Mouse (Mus musculus) testis, adult 2 months (tissue): ENCODE data around the gene S100a11. TPM values are rescaled to one million over a fixed set of nuclear protein-coding genes. Genes with fewer than 3 reads are reported as not detected.

Source experiments
- H3K27ac ChIP-seq: fragments of 200-500 bp; 2 replicates; pipeline ENCODE4 v1.5.1; 2012; ENCODE audit warnings: low read depth, low read length; ENCODE audit not compliant: control insufficient read depth, insufficient read depth
- H3K27me3 ChIP-seq: fragments of 200-500 bp; 2 replicates; pipeline ENCODE4 v1.6.1; 2012; ENCODE audit warnings: mild to moderate bottlenecking, low read length, moderate library complexity; ENCODE audit not compliant: control insufficient read depth, insufficient read depth
- H3K36me3 ChIP-seq: fragments of 200-500 bp; 2 replicates; pipeline ENCODE4 v1.6.1; 2012; ENCODE audit warnings: mild to moderate bottlenecking, low read length; ENCODE audit not compliant: control insufficient read depth, insufficient read depth
- H3K4me1 ChIP-seq: fragments of 200-500 bp; 2 replicates; pipeline ENCODE4 v1.6.1; 2012; ENCODE audit warnings: low read length; ENCODE audit not compliant: control insufficient read depth, insufficient read depth
- H3K4me3 ChIP-seq: fragments of 200-500 bp; 2 replicates; pipeline ENCODE4 v1.5.1; 2012; ENCODE audit warnings: low read depth, mild to moderate bottlenecking, low read length, moderate library complexity, mixed read lengths; ENCODE audit not compliant: control insufficient read depth
- CTCF ChIP-seq: fragments of 200-500 bp; IDR thresholded peaks from 2 replicates; pipeline ENCODE4 v1.5.1; 2012; ENCODE audit warnings: low read depth, mild to moderate bottlenecking, inconsistent platforms, low read length, moderate library complexity; ENCODE audit not compliant: control insufficient read depth, insufficient read depth, insufficient replicate concordance
- POLR2A ChIP-seq: fragments of 200-500 bp; IDR thresholded peaks from 2 replicates; pipeline ENCODE4 v1.6.1; 2012; ENCODE audit warnings: low read depth, mild to moderate bottlenecking, inconsistent platforms, low read length, moderate library complexity; ENCODE audit not compliant: control insufficient read depth
- polyA plus RNA-seq: library from polyadenylated mRNA; depleted of rRNA; stranded (reverse); fragments of >200 nt; gene quantifications from 2 replicates; pipeline ENCODE4 v1.2.3, GENCODE M21; 2012

The S100a11 gene
- polyA plus RNA-seq, 1 experiment: 22.1 TPM

GRCm38 (mm10) chr3:93512386-93513101 lies 7.7 kb upstream of the S100a11 start:
- no peaks in the 10 kb centered on the region for H3K36me3 ChIP-seq
- TF ChIP-seq CTCF (no peak), POLR2A (no peak)
- no peak overlapping the region for H3K27ac ChIP-seq
- H3K4me3 ChIP-seq: no peak overlapping the region
- no peaks in the 10 kb centered on the region for H3K27me3 ChIP-seq
- no peaks in the 10 kb centered on the region for H3K4me1 ChIP-seq

GRCm38 (mm10) chr3:93514628-93515027 lies 5.7 kb upstream of the S100a11 start:
- Histone ChIP-seq H3K27me3 (no peaks in the 10 kb centered on the region), H3K4me3 (no peak overlapping the region), H3K36me3 (no peaks in the 10 kb centered on the region), H3K27ac (no peak overlapping the region), H3K4me1 (no peaks in the 10 kb centered on the region)
- TF ChIP-seq POLR2A (no peak), CTCF (no peak)

DNA sequence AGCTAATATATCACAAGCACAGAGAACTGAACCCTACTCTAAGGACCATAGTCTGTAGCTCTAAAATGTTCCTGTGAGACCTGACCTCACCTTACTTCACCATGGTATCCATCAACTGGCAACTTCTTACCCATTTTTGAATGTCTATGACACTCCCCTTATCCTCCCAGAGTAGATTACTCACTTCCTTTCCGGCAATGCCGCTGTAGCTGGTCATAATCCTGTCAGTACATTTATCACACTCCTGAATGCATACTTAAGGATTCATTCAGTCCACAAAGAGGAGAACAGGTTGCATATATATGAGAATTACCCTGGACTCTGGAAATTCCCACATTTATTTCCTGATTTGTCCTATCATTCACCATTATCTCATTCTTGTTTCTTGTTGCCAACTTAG lies 2.9 kb upstream of the S100a11 start:
- Histone ChIP-seq H3K27me3 (no peaks in the 10 kb centered on the region), H3K4me3 (no peak overlapping the region), H3K27ac (no peak overlapping the region), H3K4me1 (peaks cover 5% of the 10 kb centered on the region), H3K36me3 (no peaks in the 10 kb centered on the region)
- TF ChIP-seq CTCF (no peak), POLR2A (no peak)

DNA sequence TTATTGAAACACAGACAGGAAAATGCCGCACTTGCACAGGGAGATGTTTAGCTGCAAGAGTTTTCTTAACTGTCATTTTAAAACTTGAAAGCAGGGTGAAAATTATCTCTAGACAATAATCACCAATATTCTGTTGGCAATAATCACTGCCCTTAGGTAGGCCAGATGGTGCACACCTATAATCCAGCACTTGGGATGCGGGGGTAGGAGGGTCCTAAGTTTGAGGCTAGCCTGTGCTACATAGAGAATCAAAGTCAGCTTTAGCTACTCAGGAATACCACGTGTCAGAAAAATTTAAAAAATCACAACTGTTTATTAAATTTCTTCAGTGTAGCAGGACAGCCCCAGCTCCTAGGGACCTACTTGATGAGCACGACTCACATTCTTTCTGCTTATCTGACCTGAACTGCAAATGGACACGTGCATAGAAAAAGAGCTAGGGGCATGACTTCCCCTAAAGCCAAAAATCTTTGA lies 395 bp upstream of the S100a11 start:
- H3K4me1 ChIP-seq: peaks cover 5% of the 10 kb centered on the region
- H3K27me3 ChIP-seq: no peaks in the 10 kb centered on the region
- no peaks in the 10 kb centered on the region for H3K36me3 ChIP-seq
- no peak for TF ChIP-seq POLR2A
- TF ChIP-seq CTCF: no peak
- H3K27ac ChIP-seq: no peak overlapping the region
- no peak overlapping the region for H3K4me3 ChIP-seq

GRCm38 (mm10) chr3:93521462-93522057 lies 1.3 kb downstream of the S100a11 start:
- H3K27ac ChIP-seq: no peak overlapping the region
- H3K27me3 ChIP-seq: no peaks in the 10 kb centered on the region
- no peak overlapping the region for H3K4me3 ChIP-seq
- TF ChIP-seq CTCF (no peak), POLR2A (no peak)
- no peaks in the 10 kb centered on the region for H3K36me3 ChIP-seq
- H3K4me1 ChIP-seq: peaks cover 5% of the 10 kb centered on the region

DNA sequence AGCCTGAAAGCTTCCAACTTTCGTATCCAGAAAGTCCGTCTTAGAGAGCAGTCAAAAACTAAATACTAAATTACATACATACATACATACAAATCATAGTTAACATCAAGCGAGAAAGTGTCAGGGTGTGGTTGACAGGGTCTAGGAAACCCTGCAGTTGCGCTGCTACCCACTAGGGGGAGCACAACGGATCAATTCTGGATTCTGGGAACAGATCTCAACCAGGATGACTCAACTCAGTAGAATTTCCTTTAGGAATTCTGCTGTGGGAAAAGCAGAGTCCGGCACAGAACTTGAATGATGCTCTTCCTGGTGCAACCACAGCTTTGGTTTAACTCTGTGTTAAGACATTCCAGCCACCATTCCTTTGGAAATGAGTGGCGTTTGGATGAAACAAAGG lies 2.3 kb downstream of the S100a11 start:
- peaks cover 5% of the 10 kb centered on the region for H3K4me1 ChIP-seq
- no peak overlapping the region for H3K27ac ChIP-seq
- H3K27me3 ChIP-seq: no peaks in the 10 kb centered on the region
- no peak overlapping the region for H3K4me3 ChIP-seq
- no peaks in the 10 kb centered on the region for H3K36me3 ChIP-seq
- TF ChIP-seq CTCF: peak; percentile 78; the same call in 1 of the 2 replicates
- no peak for TF ChIP-seq POLR2A

DNA sequence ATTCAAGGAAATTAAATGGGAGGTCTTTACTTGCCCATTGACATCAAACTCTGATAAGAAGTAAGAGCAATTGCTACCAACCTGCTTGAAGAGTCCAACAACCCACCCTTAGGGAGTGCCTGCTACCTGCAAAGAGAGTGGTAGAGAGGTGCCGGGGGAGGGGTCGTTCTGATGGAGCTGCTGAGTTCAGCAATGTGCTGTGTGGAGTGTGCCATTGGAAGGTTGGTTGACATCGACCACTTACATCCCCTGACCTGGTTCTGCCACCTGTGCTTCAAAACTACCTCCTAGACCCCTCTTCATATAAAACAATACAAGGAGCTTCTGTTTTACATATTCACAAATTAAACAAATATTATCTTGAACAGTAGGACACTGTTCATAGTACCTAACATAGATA lies 7.0 kb downstream of the S100a11 start:
- TF ChIP-seq POLR2A (no peak), CTCF (no peak)
- H3K27me3 ChIP-seq: no peaks in the 10 kb centered on the region
- no peak overlapping the region for H3K4me3 ChIP-seq
- no peaks in the 10 kb centered on the region for H3K4me1 ChIP-seq
- no peaks in the 10 kb centered on the region for H3K36me3 ChIP-seq
- no peak overlapping the region for H3K27ac ChIP-seq
